Mouse (Mus musculus) neural tube, embryonic 14.5 days (tissue): ENCODE measurements around the gene Snrpc. TPM values are rescaled to one million over a fixed set of nuclear protein-coding genes. Genes with fewer than 3 reads are reported as not detected.

Experiments
- ATAC-seq: fragments of 200-750 bp; cut with Nextera tagmentation; 2 replicates; pipeline ENCODE4 v1.8.0; 2017; ENCODE audit warnings: low read depth, mild to moderate bottlenecking, moderate TSS enrichment, moderate library complexity
- H3K27ac ChIP-seq: fragments of 300-500 bp; sonication (generic); 2 replicates; pipeline ENCODE4 v1.5.1; 2014; ENCODE audit warnings: low read depth, mild to moderate bottlenecking, control low read depth, low read length, moderate library complexity, mixed read lengths
- H3K27me3 ChIP-seq: fragments of 300-500 bp; sonication (generic); 2 replicates; pipeline ENCODE4 v1.6.1; 2014; ENCODE audit warnings: low read length; ENCODE audit not compliant: control insufficient read depth, insufficient read depth
- H3K36me3 ChIP-seq: fragments of 300-500 bp; sonication (generic); 2 replicates; pipeline ENCODE4 v1.6.1; 2014; ENCODE audit warnings: low read length, mixed read lengths; ENCODE audit not compliant: control insufficient read depth, insufficient read depth
- H3K4me1 ChIP-seq: fragments of 300-500 bp; sonication (generic); 2 replicates; pipeline ENCODE4 v1.6.1; 2014; ENCODE audit warnings: low read length; ENCODE audit not compliant: control insufficient read depth, insufficient read depth
- H3K4me2 ChIP-seq: fragments of 300-500 bp; sonication (generic); 2 replicates; pipeline ENCODE4 v1.6.1; 2014; ENCODE audit warnings: mild to moderate bottlenecking, low read depth, low read length, control low read depth
- H3K4me3 ChIP-seq: fragments of 300-500 bp; sonication (generic); 2 replicates; pipeline ENCODE4 v1.5.1; 2014; ENCODE audit warnings: low read depth, low read length, control low read depth, mixed read lengths
- H3K9ac ChIP-seq: fragments of 300-500 bp; sonication (generic); replicated peaks from 2 replicates; pipeline ENCODE4 v1.6.1; 2014; ENCODE audit warnings: low read depth, mild to moderate bottlenecking, control low read depth, low read length, mixed read lengths
- H3K9me3 ChIP-seq: fragments of 300-500 bp; sonication (generic); 2 replicates; pipeline ENCODE4 v1.6.1; 2016; ENCODE audit warnings: low read length; ENCODE audit not compliant: control insufficient read depth
- WGBS: fragments of 180-500 bp; shearing (Covaris S2); extraction: QIAGEN DNeasy Blood & Tissue Kit; methylation state at CpG from one replicate; pipeline ENCODE4 v1.1.7; 2014; 5-methylcytosine and 5-hydroxymethylcytosine counted together
- polyA plus RNA-seq: library from polyadenylated mRNA; unstranded; fragments of >200 nt; fragmentation: Nextera tagmentation; extraction: Ambion mirVana; gene quantifications from 2 replicates; pipeline ENCODE4 v1.2.1, GENCODE M21; 2014

Gene Snrpc
- polyA plus RNA-seq, 1 experiment from 2014 or later: 216 TPM

GRCm38 (mm10) chr17:27824941-27825340, 13.0 kb upstream of the Snrpc start:
- H3K4me3 ChIP-seq: no peak overlapping the region
- no peaks in the 10 kb centered on the region for H3K27me3 ChIP-seq
- WGBS: 72% methylated on average over 1 of the region's 1 CpGs
- no peak overlapping the region for H3K27ac ChIP-seq
- no peak overlapping the region for H3K9ac ChIP-seq
- no peaks in the 10 kb centered on the region for H3K9me3 ChIP-seq
- no peak for ATAC-seq
- H3K4me2 ChIP-seq: no peak overlapping the region
- no peaks in the 10 kb centered on the region for H3K36me3 ChIP-seq
- 0 out of 2 replicates have a peak, but pooled peaks cover 8% of the 10 kb centered on the region for H3K4me1 ChIP-seq

GRCm38 (mm10) chr17:27825539-27825938, 12.4 kb upstream of the Snrpc start:
- no peak overlapping the region for H3K27ac ChIP-seq
- no peak overlapping the region for H3K4me2 ChIP-seq
- H3K9me3 ChIP-seq: no peaks in the 10 kb centered on the region
- no peak for ATAC-seq
- 50% methylated on average over 3 of the region's 3 CpGs for WGBS
- 0 out of 2 replicates have a peak, but pooled peaks cover 8% of the 10 kb centered on the region for H3K4me1 ChIP-seq
- no peaks in the 10 kb centered on the region for H3K36me3 ChIP-seq
- no peaks in the 10 kb centered on the region for H3K27me3 ChIP-seq
- no peak overlapping the region for H3K9ac ChIP-seq
- H3K4me3 ChIP-seq: no peak overlapping the region

GRCm38 (mm10) chr17:27825984-27826905, 11.7 kb upstream of the Snrpc start:
- Histone ChIP-seq H3K4me2 (peak overlapping the region; percentile 44), H3K27me3 (no peaks in the 10 kb centered on the region), H3K36me3 (no peaks in the 10 kb centered on the region), H3K27ac (peak overlapping the region; percentile 12), H3K9me3 (no peaks in the 10 kb centered on the region), H3K9ac (peak overlapping the region; percentile 28; the same call in 1 of the 2 replicates), H3K4me3 (no peak overlapping the region), H3K4me1 (0 out of 2 replicates have a peak, but pooled peaks cover 8% of the 10 kb centered on the region)
- ATAC-seq: 0 out of 2 replicates have a peak, but pooled peaks have one; percentile 34
- whole genome bisulfite sequencing: 2% methylated on average over 22 of the region's 22 CpGs

GRCm38 (mm10) chr17:27826908-27827383, 11.0 kb upstream of the Snrpc start:
- under 1% methylated on average over 8 of the region's 9 CpGs for WGBS

GRCm38 (mm10) chr17:27827511-27827910, 10.4 kb upstream of the Snrpc start:
- H3K4me2 ChIP-seq: no peak overlapping the region

More at GRCm38 (mm10) chr17:27826908-27827383, 11.0 kb upstream of the Snrpc start:
- Histone ChIP-seq H3K9ac (peak overlapping the region; percentile 28; the same call in 1 of the 2 replicates), H3K9me3 (no peaks in the 10 kb centered on the region), H3K4me2 (peak overlapping the region; percentile 44), H3K4me1 (0 out of 2 replicates have a peak, but pooled peaks cover 8% of the 10 kb centered on the region), H3K27ac (no peak overlapping the region), H3K36me3 (no peaks in the 10 kb centered on the region), H3K27me3 (no peaks in the 10 kb centered on the region), H3K4me3 (no peak overlapping the region)
- ATAC-seq: no peak

GRCm38 (mm10) chr17:27830411-27830810, 7.5 kb upstream of the Snrpc start:
- Histone ChIP-seq H3K27me3 (no peaks in the 10 kb centered on the region), H3K4me3 (no peak overlapping the region), H3K27ac (no peak overlapping the region), H3K4me2 (no peak overlapping the region), H3K36me3 (no peaks in the 10 kb centered on the region), H3K9ac (no peak overlapping the region), H3K9me3 (no peaks in the 10 kb centered on the region), H3K4me1 (0 out of 2 replicates have a peak, but pooled peaks cover 8% of the 10 kb centered on the region)
- 53% methylated on average over 7 of the region's 7 CpGs for WGBS
- ATAC-seq: no peak

More at GRCm38 (mm10) chr17:27827511-27827910, 10.4 kb upstream of the Snrpc start:
- H3K9me3 ChIP-seq: no peaks in the 10 kb centered on the region
- no peak overlapping the region for H3K4me3 ChIP-seq
- no peaks in the 10 kb centered on the region for H3K36me3 ChIP-seq
- no peak overlapping the region for H3K9ac ChIP-seq
- 10% methylated on average over 6 of the region's 6 CpGs for WGBS
- H3K4me1 ChIP-seq: 0 out of 2 replicates have a peak, but pooled peaks cover 8% of the 10 kb centered on the region
- H3K27ac ChIP-seq: no peak overlapping the region
- H3K27me3 ChIP-seq: no peaks in the 10 kb centered on the region
- ATAC-seq: no peak

- Histone ChIP-seq H3K4me1 (peaks cover 10% of the 10 kb centered on the region), H3K36me3 (peaks cover 17% of the 10 kb centered on the region), H3K4me3 (peak overlapping the region; percentile 83), H3K27me3 (0 out of 2 replicates have a peak, but pooled peaks cover 3% of the 10 kb centered on the region), H3K4me2 (peak overlapping the region; percentile 85), H3K27ac (peak overlapping the region; percentile 67), H3K9ac (peak overlapping the region; percentile 79), H3K9me3 (no peaks in the 10 kb centered on the region)
- 3% methylated on average over 35 of the region's 35 CpGs for WGBS
- peak; percentile 97 for ATAC-seq
These were observed 1.7 kb downstream of the Snrpc start for GRCm38 (mm10) chr17:27839469-27840252.

- peaks cover 62% of the 10 kb centered on the region for H3K36me3 ChIP-seq
These were observed 10.4 kb downstream of the Snrpc start for GRCm38 (mm10) chr17:27848351-27848750.

More at GRCm38 (mm10) chr17:27848351-27848750, 10.4 kb downstream of the Snrpc start:
- no peak overlapping the region for H3K9ac ChIP-seq
- no peak for ATAC-seq
- 94% methylated on average over 1 of the region's 1 CpGs for WGBS
- no peak overlapping the region for H3K27ac ChIP-seq
- H3K9me3 ChIP-seq: no peaks in the 10 kb centered on the region
- no peaks in the 10 kb centered on the region for H3K27me3 ChIP-seq
- no peak overlapping the region for H3K4me3 ChIP-seq
- no peak overlapping the region for H3K4me2 ChIP-seq
- no peaks in the 10 kb centered on the region for H3K4me1 ChIP-seq
